Mouse (Mus musculus) gonadal fat pad, adult 2 months (tissue): Measurements from ENCODE around the gene Tcam1. TPM values are rescaled to one million over a fixed set of nuclear protein-coding genes. Genes with fewer than 3 reads are reported as not detected.
"Not testable (repeated sequence)": the region's sequence is repeated elsewhere in the genome, so short reads cannot be mapped to it uniquely, and the experiment has no call there.

Source experiments
- DNase-seq: peaks from one replicate; pipeline ENCODE4 v3.0.0-alpha.2; 2012; ENCODE audit warnings: low read depth
- polyA plus RNA-seq: library from polyadenylated mRNA; depleted of rRNA; stranded (reverse); fragments of >200 nt; gene quantifications from 2 replicates; pipeline ENCODE4 v1.2.3, GENCODE M21; 2012; rRNA removed

The Tcam1 gene
- polyA plus RNA-seq: 0.45 and 0.61 TPM in 2 replicates

DNA sequence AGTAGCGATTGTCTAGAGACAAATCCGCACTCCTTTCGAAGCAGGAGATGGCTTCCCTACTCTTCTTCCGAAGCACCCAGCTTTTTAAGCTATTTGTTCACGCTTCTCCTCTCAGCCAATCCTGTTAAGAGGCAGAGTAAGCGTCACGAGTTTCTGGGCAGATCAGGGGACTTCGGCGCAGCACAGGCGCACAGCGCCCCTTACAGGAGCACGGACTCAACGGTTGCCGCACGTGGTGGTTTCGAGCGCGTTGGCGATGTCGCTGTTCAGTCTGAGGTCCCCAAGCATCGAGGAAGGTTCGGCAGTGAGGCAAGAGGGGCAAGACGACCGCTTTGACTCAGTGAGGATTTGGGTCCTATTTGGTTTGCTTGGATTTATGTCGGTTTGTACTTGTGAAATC is at the start of gene Tcam1:
Tcam1 (plus strand) TSS at position 219 of the 400 bp plus-strand sequence.
- no peak for DNase-seq

DNA sequence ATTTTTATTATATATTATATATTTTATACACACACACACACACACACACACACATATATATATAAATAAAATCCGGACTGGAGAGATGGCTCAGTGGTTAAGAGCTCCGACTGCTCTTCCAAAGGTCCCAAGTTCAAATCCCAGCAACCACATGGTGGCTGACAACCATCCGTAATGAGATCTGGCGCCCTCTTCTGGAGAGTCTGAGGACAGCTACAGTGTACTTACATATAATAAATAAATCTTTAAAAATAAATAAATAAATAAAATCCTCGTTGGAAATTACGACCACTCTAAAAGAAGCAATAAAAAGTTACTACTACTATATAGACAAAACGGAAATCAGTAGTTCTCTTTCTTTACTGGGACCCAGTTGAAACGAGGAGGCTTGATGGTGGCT is 42.5 kb upstream of the Tcam1 start:
- DNase-seq: not testable (repeated sequence)

DNA sequence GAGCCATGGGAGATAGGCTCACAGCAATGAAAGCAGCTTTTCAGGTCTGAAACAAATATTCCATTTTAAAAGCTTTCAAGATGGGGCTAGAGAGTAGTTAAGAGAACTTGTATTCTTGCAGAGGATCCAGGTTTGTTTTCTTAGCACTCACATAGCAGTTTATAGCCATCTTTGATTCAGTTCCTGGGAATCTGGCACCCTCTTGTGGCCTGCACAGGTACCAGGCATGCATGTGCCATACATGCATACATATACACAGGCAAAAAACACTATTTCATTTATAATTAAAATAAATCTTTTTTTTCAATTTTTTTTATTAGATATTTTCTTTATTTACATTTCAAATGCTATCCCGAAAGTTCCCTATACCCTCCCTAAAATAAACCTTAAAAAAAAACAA is 29.6 kb upstream of the Tcam1 start:
- no peak for DNase-seq

DNA sequence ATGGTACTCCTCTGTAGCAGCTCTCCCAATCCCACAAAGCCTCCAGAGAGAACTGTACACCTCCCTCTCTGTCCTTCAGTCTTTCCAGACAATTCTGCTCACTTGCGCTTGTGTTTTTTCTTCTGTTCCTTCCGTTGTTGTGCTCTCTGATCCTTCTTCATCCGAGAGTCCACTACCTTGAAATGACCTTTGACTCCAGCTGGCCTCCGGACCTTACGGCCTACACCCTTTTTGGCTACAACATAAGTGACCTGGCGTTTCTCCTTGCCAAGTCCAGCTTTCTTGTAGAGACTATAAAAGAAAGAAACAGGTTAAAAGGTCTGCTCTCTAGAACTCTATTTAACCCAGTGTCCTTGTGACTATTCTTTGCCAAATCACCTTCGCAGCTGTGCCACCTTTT is 27.1 kb upstream of the Tcam1 start:
- no peak for DNase-seq

DNA sequence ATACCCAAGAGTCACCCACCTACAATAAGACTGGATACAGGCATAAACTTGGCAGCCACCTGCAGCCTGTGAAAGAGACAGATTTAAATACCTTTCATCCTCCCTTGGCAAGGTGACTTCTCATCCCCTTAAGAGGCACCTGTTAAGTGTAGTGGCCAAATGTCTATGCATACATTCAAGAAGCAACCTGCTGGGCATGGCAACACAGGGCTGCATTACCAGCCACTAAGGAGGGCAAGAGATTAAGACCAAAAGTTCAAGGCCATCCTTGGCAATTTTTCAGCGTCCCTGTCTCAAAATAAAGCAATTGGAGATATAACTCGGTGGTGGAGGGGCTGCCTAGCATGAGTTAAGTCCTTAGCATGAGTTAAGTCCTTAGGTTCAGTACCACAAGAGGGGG is 21.7 kb upstream of the Tcam1 start:
- DNase-seq: no peak

DNA sequence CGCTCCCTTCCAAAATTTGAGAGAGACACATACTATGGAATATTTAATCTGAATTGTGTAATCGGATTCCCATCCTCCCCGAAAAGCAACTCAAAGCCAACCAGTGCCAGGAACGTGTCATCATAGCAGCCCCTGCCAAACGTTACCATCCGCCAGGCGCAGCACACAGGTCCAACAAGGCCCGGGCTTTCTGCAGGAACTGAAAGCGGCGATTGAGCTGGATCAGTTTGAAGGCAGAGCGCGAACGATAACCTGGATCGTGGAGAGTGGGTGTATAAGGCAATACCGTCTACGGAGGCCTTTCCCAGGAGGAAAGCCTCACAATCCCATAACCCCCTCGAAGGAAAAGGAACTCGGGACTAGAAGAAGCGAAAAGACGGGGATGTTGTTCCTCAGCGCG is 21.3 kb upstream of the Tcam1 start:
- DNase-seq: no peak

DNA sequence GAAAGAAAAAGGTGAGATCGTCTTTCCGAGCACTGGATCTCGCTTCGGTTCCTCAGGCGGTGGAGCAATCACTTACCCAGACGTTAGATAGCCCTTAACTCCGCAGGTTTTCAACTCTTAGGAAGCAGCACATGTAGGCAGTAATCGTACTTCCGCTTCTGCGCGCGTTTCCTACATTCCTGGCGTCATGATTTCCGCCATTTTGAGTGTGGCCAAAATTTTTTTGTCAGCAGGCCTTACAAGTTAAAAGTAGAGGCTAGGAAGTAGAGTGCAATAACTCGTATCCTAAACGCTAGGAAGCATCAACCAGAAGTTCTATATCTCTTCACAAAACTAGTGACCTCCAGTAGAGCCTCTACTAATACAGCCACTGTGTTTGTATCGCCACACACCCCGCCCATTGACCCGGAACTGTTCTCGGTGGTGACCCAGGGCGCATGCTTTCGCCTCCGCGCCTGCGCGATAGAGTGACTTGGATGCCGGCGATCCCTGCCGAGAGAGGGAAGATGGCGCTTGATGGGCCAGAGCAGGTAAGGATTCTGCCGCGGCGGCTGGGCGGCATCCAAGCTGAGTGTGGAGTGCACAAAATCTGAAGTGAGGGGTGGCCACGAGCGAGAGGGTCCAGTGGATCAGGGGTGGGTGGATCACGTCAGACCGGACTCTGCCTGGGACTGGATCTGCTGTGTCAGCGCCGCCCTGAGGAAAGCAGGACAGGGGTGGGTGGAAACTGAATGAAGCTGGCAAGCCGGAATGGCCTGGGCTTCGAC is 20.6 kb upstream of the Tcam1 start, which contains the start of the genes Ftsj3 and Psmc5:
Ftsj3 (minus strand) TSS at position 395 of the 767 bp plus-strand sequence.
Psmc5 (plus strand) TSS at position 470 of the 767 bp plus-strand sequence.
- DNase-seq: no peak

DNA sequence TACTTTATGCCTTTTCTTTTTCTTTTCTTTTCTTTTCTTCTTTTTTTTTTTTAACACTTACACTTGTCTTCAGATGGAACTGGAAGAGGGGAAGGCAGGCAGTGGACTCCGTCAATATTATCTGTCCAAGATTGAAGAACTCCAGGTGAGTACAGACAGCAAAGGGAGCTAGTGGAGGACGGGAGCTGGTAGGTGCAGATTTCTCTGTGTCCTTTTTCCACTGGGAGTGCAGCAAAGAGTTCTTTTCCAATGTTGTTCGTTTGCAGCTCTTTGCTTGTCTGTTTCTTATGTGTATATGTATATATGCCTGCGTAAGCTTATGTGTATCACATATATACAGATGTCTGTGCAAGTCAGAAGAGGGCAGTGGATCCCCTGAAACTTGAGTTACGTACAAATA is 19.7 kb upstream of the Tcam1 start:
- no peak for DNase-seq

DNA sequence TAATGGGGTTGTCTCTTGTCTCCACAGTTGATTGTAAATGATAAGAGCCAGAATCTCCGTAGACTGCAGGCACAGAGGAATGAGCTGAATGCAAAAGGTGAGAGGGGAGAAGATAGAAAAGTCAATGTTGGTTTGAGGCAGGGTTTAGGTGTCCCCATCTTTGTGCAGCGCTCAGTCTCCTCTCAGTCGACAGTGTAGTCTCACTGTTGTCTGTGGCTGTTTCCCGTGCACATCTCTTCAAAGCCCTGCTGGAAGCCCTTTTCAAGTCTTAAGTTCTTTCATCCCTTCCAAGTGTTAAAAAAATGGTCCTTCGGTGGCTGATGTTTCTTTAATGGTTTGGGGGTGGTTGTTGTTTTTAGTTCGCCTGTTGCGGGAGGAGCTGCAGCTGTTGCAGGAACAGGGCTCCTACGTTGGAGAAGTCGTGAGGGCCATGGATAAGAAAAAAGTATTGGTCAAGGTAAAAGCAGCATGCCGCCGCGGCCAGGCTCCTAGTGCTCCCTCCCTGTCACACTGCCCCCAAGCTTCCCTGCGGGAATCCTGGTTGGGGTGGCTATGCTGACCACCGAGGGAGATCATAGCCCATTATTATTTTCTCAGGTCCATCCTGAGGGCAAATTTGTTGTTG is 15.5 kb upstream of the Tcam1 start:
- no peak for DNase-seq

DNA sequence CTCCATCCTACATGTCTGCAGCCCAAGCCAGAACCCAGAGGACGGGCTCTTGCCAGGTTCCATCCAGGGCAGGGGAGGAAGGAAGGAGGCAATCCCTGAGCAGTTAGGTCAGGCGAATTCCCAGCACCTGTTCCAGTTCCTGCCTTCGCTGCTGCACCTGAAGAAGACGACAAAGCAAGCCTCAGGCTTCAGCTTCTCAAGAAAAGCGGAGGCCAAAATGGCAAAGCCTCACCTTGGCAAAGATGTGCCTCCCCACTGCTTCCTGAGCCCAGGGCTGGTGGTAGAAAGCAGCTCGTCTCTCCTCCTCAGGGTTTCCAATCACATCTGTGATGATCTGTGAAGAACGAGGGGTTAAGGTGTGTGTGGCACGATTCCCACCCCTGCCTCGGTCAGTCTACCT is 12.5 kb upstream of the Tcam1 start:
- no peak for DNase-seq

DNA sequence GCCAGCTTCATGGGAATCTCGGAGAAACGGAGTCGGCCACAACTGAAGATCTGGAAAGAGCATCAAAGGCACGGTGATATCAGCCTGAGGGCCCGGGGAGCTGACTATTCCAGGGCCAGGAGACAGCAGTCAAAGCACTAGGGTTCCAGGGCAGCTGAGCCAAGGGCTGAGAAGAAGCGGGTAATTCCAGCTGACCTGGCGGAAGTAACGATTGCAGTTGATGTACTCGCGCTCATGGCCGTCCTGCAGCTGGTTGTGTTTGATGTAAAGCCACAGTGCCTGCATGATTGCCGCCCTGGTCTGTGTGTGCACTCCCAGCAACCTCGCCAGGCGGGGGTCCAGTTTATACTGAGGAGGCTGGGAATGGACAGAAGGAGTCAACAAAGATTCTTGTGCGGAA is 11.5 kb upstream of the Tcam1 start:
- DNase-seq: no peak

DNA sequence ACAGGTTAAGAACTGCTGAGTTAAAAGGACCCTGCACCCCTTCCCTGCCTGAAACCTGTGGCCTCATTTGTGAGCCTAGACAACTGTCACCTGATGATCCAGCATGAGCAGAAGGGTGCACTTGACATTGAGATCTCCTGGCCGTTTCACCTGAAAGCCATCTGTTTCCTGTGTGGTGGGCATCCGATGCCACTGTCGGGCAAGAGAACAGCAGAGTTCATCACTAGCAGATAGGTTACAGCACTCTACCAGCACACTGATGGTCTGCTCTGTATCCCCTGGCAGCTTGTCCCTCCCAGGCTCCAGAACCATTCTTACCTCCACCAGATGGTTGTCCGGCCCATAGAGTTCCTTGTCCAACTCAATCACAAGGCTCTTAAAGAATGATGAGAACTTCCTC is 10.9 kb upstream of the Tcam1 start:
- no peak for DNase-seq

DNA sequence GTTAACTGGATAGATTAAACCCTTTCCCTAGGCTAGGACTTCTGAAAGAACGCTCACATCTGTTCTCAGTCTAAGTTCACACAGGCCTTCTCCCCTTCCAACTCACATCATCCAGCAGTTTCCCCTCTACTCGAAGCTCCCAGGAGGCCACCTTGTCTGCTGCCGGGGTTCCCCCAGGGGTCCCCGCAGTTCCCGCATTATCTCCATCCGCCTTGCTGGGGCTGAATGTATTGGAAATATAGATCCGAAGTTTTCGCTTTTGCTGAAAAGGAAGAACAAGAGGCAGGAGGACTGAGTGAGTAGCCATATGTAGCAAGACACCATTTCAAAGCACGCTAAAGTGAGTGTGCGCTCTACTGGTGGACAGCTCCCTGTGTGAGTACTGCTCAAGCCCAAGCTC is 10.0 kb upstream of the Tcam1 start:
- DNase-seq: no peak

DNA sequence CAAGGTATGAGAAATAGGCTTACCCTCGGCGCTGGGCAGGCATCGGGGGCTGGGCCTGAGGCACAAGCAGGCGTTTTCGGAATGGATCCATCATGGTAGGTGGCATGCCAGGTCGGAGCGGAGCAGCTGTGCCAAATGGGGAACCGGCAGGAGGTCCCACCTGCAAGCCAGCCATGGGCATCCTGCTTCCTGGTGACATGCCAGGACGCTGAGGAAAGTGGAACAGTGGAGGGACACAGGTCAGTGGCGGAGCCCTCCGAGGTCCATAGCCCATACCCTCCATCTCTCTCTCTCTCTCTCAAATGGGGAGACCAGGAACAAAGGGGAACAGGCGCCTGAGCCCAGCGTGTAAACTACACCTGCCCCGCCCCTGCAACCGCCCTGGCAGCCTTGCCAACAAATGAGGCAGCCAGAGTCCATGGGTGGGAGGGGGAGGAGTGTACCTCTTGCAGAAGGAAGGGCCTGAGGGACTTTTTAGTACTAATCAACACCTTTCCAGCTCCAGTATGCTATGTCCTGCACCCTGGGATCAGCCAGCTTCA is 9.1 kb upstream of the Tcam1 start:
- no peak for DNase-seq

DNA sequence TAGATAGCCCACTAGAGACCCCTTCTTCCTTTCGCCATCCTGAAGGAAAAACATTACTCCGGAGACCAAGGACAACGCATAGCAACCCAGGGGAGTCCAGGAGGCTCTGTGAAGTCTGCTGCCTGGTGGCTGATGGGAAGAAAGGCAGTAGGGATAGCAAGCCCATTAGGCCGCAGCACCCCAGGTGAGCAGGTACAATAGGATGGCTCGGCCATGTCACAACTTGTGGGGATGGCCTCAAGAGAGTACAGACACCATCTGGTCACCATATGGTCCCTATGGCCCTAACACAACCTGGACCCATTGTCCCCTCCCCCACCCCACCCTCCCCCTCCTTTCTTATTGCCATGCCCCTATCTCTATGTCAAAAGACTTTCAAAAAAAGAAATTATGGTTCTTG is 8.6 kb upstream of the Tcam1 start:
- DNase-seq: no peak

DNA sequence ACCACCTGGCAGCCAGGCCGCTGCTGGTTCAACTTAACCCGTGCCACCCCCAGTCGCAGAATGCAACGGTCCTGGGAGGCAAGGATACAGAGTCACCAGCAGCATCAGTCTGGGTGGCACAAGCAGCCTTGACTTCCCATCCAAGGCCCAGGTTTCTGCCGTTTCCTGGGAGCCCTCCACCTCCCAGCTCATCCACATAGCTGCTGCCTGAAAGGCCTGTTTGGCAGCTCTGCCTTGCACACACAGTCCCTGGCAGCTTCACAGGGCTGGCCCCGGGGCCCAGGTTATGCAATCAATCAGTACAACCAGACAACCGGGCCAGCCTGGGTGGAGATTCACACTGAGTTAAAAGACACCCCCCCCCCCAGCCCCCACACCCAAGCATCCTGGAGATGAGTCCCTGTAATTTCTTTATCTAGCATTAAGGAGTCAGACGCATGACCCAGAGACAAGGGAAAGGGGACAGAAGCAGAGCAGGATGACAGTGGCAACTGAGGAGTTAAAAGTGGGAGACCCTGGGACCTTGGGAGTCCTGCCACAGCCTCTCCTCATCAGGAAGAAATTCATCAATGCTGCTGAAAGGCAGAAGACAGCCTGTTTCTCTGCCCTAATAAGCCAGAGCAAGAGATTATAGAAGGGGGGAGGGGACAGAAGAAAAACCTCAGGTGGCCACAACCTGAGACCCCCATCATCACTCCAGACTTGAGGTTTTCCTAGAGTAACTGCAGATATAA is 8.0 kb upstream of the Tcam1 start:
- peak; percentile 85 for DNase-seq

DNA sequence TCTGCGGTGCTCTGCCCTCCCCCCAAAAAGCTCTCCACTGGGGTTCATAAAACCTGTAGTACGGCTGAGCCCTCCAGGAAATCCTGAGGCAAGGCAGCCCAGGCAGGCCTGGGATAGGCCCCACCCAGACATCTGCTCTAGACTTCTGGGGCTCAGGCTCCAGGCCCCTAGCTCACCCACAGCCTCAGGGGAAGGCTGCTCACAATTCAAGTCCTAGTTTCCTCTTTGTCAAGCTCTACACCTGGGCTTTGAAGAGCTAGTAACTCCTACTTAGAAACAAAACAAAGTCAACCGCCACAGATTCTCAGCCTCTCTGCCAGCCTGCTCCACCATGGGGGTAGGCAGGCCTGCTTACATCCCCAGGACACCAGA is 7.4 kb upstream of the Tcam1 start:
- no peak for DNase-seq

DNA sequence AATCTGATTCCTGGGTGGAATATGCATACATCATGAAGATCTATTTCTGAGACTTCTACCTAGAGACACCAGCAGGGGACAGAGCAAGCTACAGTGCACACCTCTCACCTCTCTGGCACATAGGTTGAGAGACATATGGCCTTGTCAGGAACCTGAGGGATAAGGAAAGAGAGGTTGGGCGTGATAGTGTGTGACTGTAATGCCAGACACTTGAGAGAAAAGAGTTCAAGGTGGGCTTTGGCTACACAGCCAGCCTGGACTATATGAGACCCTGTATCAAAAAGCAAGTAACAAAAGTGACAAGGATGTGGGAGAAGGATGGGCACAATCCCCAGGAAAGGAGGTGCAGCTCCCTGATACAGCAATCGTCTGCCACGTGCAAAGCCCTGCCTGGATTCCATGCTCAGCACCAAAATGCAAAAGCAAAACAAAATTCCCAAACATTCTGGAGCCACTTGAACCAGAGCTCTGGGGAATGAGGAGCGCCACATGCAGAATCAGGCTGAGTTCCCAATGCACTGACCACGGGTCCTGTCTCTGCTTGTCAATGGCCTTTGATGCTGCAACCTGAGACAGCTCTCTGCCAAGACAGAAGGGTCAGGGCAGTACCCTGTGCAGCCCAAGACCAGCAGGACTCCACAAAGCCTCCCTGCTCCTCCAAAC is 5.2 kb upstream of the Tcam1 start:
- no peak for DNase-seq

DNA sequence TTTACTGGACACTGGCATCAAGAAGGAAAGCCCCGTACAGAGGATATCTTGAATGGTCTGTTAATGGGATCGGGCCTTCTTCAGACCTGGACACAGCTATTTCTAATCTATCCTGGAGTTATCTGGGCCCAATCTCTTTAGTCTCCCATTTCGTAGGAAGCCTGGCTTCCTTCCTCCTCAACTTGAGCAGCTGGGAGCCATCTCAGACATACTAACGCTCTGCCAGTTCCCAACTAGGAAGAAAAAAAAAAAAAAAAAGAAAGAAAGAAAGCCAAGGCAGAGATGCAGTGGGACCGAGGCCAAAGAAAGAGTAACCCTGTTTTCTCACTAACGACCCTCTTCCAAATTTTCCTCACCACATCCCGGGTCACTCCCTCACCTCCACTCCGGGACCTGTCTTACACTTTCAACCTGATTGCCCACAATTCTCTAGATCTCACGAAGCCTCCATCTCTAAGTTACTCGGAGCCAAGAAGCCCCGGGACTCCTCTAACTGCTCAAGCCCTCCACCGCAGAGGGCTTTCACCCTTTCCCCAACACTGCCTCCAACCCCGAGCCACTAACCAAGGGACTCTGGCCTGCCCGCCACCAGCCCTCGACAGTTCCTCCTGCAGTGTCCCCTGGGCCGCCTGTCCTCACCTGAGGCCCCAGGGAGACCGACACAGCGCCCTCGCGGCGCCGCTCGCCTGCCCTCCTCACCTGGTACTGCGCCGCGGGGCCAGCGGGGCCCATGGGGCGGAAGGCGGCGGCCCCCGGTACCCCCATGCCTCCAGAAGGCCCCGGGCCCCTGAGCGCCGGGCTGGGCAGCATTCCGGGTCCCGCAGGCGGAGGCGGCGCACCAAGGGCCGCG is 4.5 kb upstream of the Tcam1 start:
- DNase-seq: no peak

DNA sequence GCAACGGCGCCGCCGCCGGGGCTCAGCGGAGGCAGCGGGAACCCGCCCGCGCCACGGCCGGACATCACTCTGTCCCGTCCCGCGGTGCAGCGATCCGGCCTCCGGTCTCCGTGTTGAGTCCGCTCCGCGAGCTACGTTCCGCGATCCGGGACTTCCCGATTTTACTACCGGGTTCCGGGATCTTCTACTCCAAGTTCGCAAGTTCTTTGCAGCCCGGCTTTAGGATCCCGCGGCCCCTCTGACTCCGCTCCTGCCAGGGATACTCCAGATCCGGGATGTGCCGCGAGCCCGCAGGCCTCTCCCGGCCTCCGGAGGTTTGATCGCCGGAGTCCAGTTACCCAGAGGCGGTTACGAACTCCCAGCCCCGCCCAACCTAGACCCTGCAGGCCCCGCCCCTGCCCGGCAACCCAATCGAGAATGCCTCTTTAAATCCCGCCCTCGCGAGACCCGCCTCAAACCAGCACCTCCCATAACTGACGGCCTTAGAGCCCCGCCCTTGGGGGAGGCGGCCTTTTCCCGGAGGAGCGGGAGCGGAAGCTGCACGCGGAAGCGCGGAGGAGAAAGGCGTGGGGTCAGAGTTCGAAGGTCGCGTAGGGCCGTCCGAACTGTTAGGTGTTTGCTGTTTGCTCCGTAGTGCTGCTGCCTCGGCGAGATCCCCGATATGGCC is 3.7 kb upstream of the Tcam1 start, which contains the start of gene Smarcd2:
Smarcd2 (minus strand) TSS at position 329 of the 667 bp plus-strand sequence.
- DNase-seq: no peak
